Mouse (Mus musculus) liver, embryonic 14.5 days (tissue): ENCODE data around the gene Eid2. TPM values are rescaled to one million over a fixed set of nuclear protein-coding genes. Genes with fewer than 3 reads are reported as not detected.

ENCODE experiments used
- ATAC-seq: fragments of 200-750 bp; cut with Nextera tagmentation; 2 replicates; pipeline ENCODE4 v1.8.0; 2017; ENCODE audit warnings: moderate number of reproducible peaks, mild to moderate bottlenecking, moderate library complexity; ENCODE audit not compliant: insufficient read depth
- DNase-seq, 3 experiments: peaks; one replicate each; pipeline ENCODE4 v3.0.0-alpha.2; 2012 to 2013; ENCODE audit warnings: low read depth in 3 of 3, low spot score in 3 of 3
- H3K27ac ChIP-seq: fragments of 300-500 bp; sonication (generic); 2 replicates; pipeline ENCODE4 v1.5.1; 2014; ENCODE audit warnings: moderate library complexity, mild to moderate bottlenecking, control low read depth, inconsistent platforms
- H3K27me3 ChIP-seq: fragments of 300-500 bp; sonication (generic); 2 replicates; pipeline ENCODE4 v1.6.1; 2014; ENCODE audit warnings: mild to moderate bottlenecking, low read length, moderate library complexity; ENCODE audit not compliant: control insufficient read depth, insufficient read depth
- H3K36me3 ChIP-seq: fragments of 300-500 bp; sonication (generic); replicated peaks from 2 replicates; pipeline ENCODE4 v1.6.1; 2014; ENCODE audit warnings: low read depth; ENCODE audit not compliant: control insufficient read depth, insufficient read depth
- H3K4me1 ChIP-seq, 2 experiments: fragments of 200-500 bp in 1 of 2; fragments of 300-500 bp in 1 of 2; sonication (generic) in 1 of 2; replicated peaks; 2 replicates each; pipeline ENCODE4 v1.6.1; 2012 to 2014; ENCODE audit warnings: antibody characterized with exemption in 1 of 2, inconsistent platforms in 1 of 2, low read length in 1 of 2; ENCODE audit not compliant: control insufficient read depth in 2 of 2, insufficient read depth in 2 of 2
- H3K4me2 ChIP-seq: fragments of 300-500 bp; sonication (generic); 2 replicates; pipeline ENCODE4 v1.6.1; 2014; ENCODE audit warnings: low read depth, mild to moderate bottlenecking, control low read depth, moderate library complexity
- H3K4me3 ChIP-seq, 2 experiments: fragments of 200-500 bp in 1 of 2; fragments of 300-500 bp in 1 of 2; sonication (generic) in 1 of 2; 2 replicates each; pipeline ENCODE4 v1.5.1; 2012 to 2014; ENCODE audit warnings: low read depth in 2 of 2, low read length in 2 of 2, mild to moderate bottlenecking in 2 of 2, control low read depth in 1 of 2, inconsistent platforms in 1 of 2, moderate library complexity in 1 of 2; ENCODE audit not compliant: insufficient read depth in 1 of 2
- H3K9ac ChIP-seq: fragments of 300-500 bp; sonication (generic); replicated peaks from 2 replicates; pipeline ENCODE4 v1.6.1; 2014; ENCODE audit warnings: mild to moderate bottlenecking, control low read depth, moderate library complexity
- H3K9me3 ChIP-seq: fragments of 300-500 bp; sonication (generic); 2 replicates; pipeline ENCODE4 v1.6.1; 2016; ENCODE audit warnings: low read length, mixed read lengths; ENCODE audit not compliant: control insufficient read depth
- CTCF ChIP-seq: IDR thresholded peaks from 2 replicates; pipeline ENCODE4 v1.5.1; 2016; ENCODE audit warnings: antibody characterized with exemption, low read depth, control low read depth
- EP300 ChIP-seq: IDR thresholded peaks from 2 replicates; pipeline ENCODE4 v1.6.1; 2016; ENCODE audit warnings: antibody characterized with exemption, low read depth
- WGBS: fragments of 180-500 bp; shearing (Covaris S2); extraction: QIAGEN DNeasy Blood & Tissue Kit; methylation state at CpG from one replicate; pipeline ENCODE4 v1.1.7; 2014; ENCODE audit not compliant: insufficient replicate concordance; 5-methylcytosine and 5-hydroxymethylcytosine counted together
- polyA plus RNA-seq, 2 experiments: library from polyadenylated mRNA; depleted of rRNA in 1 of 2; stranded (reverse) in 1 of 2; unstranded in 1 of 2; fragments of >200 nt; fragmentation: Nextera tagmentation in 1 of 2; extraction: Ambion mirVana in 1 of 2; gene quantifications; 2 replicates each; pipeline versions ENCODE4 v1.2.1 to v1.2.3; 2012 to 2014

The Eid2 gene
- polyA plus RNA-seq, 2 experiments: 0.38 to 2.3 TPM

DNA sequence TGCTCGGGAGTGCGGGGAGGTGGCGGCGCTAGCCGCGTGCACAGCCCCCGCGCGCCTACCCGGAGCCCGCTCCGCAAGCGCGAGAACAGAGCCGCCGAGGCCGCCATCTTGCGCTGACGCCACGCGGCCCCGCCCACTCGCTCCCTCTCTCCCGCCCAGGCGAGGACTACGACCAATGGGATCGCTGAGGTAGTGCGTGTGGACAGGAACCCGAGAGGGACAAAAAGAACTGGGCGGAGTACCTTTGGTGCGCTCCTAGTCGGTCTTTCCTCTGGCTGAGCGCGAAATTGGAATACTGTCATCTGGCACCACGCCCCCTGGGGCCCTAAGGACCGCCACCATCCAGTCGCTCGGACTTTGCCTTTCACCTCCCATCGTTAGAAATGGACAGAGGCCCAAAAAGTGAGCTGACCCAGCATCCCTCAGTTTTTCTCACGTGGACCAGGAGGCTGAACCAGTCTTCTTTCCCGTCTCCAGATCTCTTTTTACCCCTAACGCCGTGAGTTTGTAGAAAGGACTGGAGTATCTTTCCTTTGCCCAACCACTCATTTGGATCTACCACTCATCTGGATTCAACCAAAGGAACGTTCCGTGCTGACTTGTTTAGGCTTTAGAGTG, 44.4 kb downstream of the Eid2 start, which contains the start of gene Timm50:
Gene Timm50 (minus strand): TSS at position 147 of the 618 bp plus-strand sequence.
- TF ChIP-seq CTCF (peak; percentile 36; the same call in 1 of the 2 replicates), EP300 (peak; percentile 50; the same call in 1 of the 2 replicates)

DNA sequence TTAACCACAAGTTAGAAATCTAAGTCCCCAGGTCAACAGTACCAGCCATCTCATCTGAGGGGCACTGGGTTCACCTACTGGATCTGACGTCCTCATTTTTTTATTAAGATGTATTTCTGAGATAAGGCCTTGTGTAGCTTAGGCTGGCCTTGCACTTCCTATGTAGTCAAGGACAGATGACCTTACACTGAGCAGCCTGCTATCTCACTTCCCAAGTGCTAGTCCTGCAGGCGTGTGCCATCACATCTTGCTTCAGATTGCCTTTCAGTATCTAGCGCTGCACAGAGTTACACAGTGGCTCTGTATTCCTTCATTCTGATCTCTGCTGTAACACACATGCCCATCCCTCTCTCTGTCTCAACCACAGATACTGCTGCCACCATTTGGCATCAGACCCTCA, 50.4 kb downstream of the Eid2 start:
- Histone ChIP-seq H3K27me3 (no peaks in the 10 kb centered on the region), H3K36me3 (peaks cover 80% of the 10 kb centered on the region), H3K4me3 (no peak overlapping the region), H3K4me1 (no peaks in the 10 kb centered on the region; a peak in 1 of 4 replicates), H3K27ac (no peak overlapping the region), H3K9me3 (no peaks in the 10 kb centered on the region), H3K4me2 (no peak overlapping the region), H3K9ac (no peak overlapping the region)
- no peak for TF ChIP-seq CTCF
- no peak for TF ChIP-seq EP300
- 66% methylated on average over 3 of the region's 3 CpGs for WGBS
- ATAC-seq (no peak), DNase-seq (no peak)

More for the DNA sequence above, 44.4 kb downstream of the Eid2 start, which contains the start of gene Timm50:
- under 1% methylated on average over 45 of the region's 45 CpGs for WGBS
- peaks cover 4 to 6% of the 10 kb centered on the region in 2 experiments; a peak in 3 of 4 replicates for H3K4me1 ChIP-seq
- H3K36me3 ChIP-seq: peaks cover 40% of the 10 kb centered on the region
- H3K9ac ChIP-seq: peak within 1 kb of the TSS; percentile 94
- DNase-seq (peak; percentile 93 to 95 (median 94)), ATAC-seq (peak; percentile 98)
- H3K27ac ChIP-seq: peak within 1 kb of the TSS; percentile 41
- peak within 1 kb of the TSS; percentile 97 for H3K4me2 ChIP-seq
- H3K9me3 ChIP-seq: no peaks in the 10 kb centered on the region
- no peaks in the 10 kb centered on the region for H3K27me3 ChIP-seq
- H3K4me3 ChIP-seq: peak within 1 kb of the TSS; percentile 95 to 99

DNA sequence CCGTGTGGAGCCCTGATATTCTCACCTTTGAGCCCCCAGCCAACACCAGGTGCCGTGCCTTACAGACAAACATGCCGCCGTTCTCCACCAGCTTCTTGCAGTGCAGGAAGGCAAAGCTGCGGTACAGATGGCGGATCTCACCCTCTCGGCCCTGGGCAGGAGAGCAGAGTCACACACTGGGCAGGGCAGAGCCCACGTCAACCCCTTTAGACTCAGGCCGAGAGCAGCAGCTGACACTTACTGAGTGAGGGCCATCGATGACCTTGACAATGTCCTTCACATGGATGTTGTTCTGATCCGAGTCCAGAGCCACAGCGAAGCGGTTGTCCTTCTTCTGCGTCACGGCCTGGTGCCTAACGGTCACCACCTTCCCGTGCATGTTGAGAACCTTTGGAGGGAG, 51.0 kb downstream of the Eid2 start:
- Histone ChIP-seq H3K27ac (no peak overlapping the region), H3K9me3 (no peaks in the 10 kb centered on the region), H3K27me3 (no peaks in the 10 kb centered on the region), H3K4me2 (no peak overlapping the region), H3K9ac (no peak overlapping the region), H3K4me3 (no peak overlapping the region), H3K36me3 (peaks cover 85% of the 10 kb centered on the region), H3K4me1 (no peaks in the 10 kb centered on the region)
- ATAC-seq: no peak
- no peak for DNase-seq
- 86% methylated on average over 17 of the region's 17 CpGs for WGBS
- TF ChIP-seq CTCF: no peak
- TF ChIP-seq EP300: no peak

Other genes starting within 250 kb of the Eid2 start
- 69.5 and 94.9 TPM in 2 replicates for gene Psmc4, start 217.8 kb upstream of the Eid2 start, polyA plus RNA-seq (2012; rRNA removed)
- gene Psmc4, start 217.8 kb upstream of the Eid2 start, polyA plus RNA-seq (2014; fragmentation: Nextera tagmentation; extraction: Ambion mirVana): 126 and 137 TPM in 2 replicates
- gene Fcgbp, start 196.6 kb upstream of the Eid2 start, polyA plus RNA-seq (2012; rRNA removed): not detected in 2 replicates
- gene Fcgbp, start 196.6 kb upstream of the Eid2 start, polyA plus RNA-seq (2014; fragmentation: Nextera tagmentation; extraction: Ambion mirVana): not detected in 2 replicates
- not detected in 2 replicates for gene 9530053A07Rik, start 138.4 kb upstream of the Eid2 start, polyA plus RNA-seq (2012; rRNA removed)
- not detected in 2 replicates for gene 9530053A07Rik, start 138.4 kb upstream of the Eid2 start, polyA plus RNA-seq (2014; fragmentation: Nextera tagmentation; extraction: Ambion mirVana)
- 135 and 219 TPM in 2 replicates for gene Fbl, start 98.2 kb upstream of the Eid2 start, polyA plus RNA-seq (2012; rRNA removed)
- gene Fbl, start 98.2 kb upstream of the Eid2 start, polyA plus RNA-seq (2014; fragmentation: Nextera tagmentation; extraction: Ambion mirVana): 24.4 and 29.7 TPM in 2 replicates
- 2.7 and 3.6 TPM in 2 replicates for gene Dyrk1b, start 88.4 kb upstream of the Eid2 start, polyA plus RNA-seq (2012; rRNA removed)
- 1.9 and 2.5 TPM in 2 replicates for gene Dyrk1b, start 88.4 kb upstream of the Eid2 start, polyA plus RNA-seq (2014; fragmentation: Nextera tagmentation; extraction: Ambion mirVana)
- gene Eid2b, start 9.9 kb downstream of the Eid2 start, polyA plus RNA-seq (2012; rRNA removed): 1.5 and 1.7 TPM in 2 replicates
- 1.4 and 2.1 TPM in 2 replicates for gene Eid2b, start 9.9 kb downstream of the Eid2 start, polyA plus RNA-seq (2014; fragmentation: Nextera tagmentation; extraction: Ambion mirVana)
- not detected in 2 replicates for gene Selenov, start 23.3 kb downstream of the Eid2 start, polyA plus RNA-seq (2012; rRNA removed)
- gene Selenov, start 23.3 kb downstream of the Eid2 start, polyA plus RNA-seq (2014; fragmentation: Nextera tagmentation; extraction: Ambion mirVana): not detected in 2 replicates
- gene Dll3, start 34.4 kb downstream of the Eid2 start, polyA plus RNA-seq (2012; rRNA removed): 0.03 and 0.04 TPM in 2 replicates
- not detected in 2 replicates for gene Dll3, start 34.4 kb downstream of the Eid2 start, polyA plus RNA-seq (2014; fragmentation: Nextera tagmentation; extraction: Ambion mirVana)
- gene Timm50, start 44.2 kb downstream of the Eid2 start, polyA plus RNA-seq (2012; rRNA removed): 45.4 and 52.3 TPM in 2 replicates
- gene Timm50, start 44.2 kb downstream of the Eid2 start, polyA plus RNA-seq (2014; fragmentation: Nextera tagmentation; extraction: Ambion mirVana): 91.1 and 95.2 TPM in 2 replicates
- gene Supt5, start 70.9 kb downstream of the Eid2 start, polyA plus RNA-seq (2012; rRNA removed): 29.4 and 29.6 TPM in 2 replicates
- gene Supt5, start 70.9 kb downstream of the Eid2 start, polyA plus RNA-seq (2014; fragmentation: Nextera tagmentation; extraction: Ambion mirVana): 21.7 and 26.2 TPM in 2 replicates
- 512 and 1,209 TPM in 2 replicates for gene Rps16, start 82.8 kb downstream of the Eid2 start, polyA plus RNA-seq (2012; rRNA removed)
- gene Rps16, start 82.8 kb downstream of the Eid2 start, polyA plus RNA-seq (2014; fragmentation: Nextera tagmentation; extraction: Ambion mirVana): 874 and 900 TPM in 2 replicates
- gene Plekhg2, start 104.7 kb downstream of the Eid2 start, polyA plus RNA-seq (2012; rRNA removed): 3.2 and 3.3 TPM in 2 replicates
- 2.7 and 3.4 TPM in 2 replicates for gene Plekhg2, start 104.7 kb downstream of the Eid2 start, polyA plus RNA-seq (2014; fragmentation: Nextera tagmentation; extraction: Ambion mirVana)
- gene Zfp36, start 112.4 kb downstream of the Eid2 start, polyA plus RNA-seq (2012; rRNA removed): 3.9 and 5.1 TPM in 2 replicates
- 4.6 and 5.0 TPM in 2 replicates for gene Zfp36, start 112.4 kb downstream of the Eid2 start, polyA plus RNA-seq (2014; fragmentation: Nextera tagmentation; extraction: Ambion mirVana)
- 21.0 and 22.2 TPM in 2 replicates for gene Med29, start 124.8 kb downstream of the Eid2 start, polyA plus RNA-seq (2012; rRNA removed)
- gene Med29, start 124.8 kb downstream of the Eid2 start, polyA plus RNA-seq (2014; fragmentation: Nextera tagmentation; extraction: Ambion mirVana): 25.7 and 27.2 TPM in 2 replicates
- gene Paf1, start 125.1 kb downstream of the Eid2 start, polyA plus RNA-seq (2012; rRNA removed): 25.2 and 40.4 TPM in 2 replicates
- gene Paf1, start 125.1 kb downstream of the Eid2 start, polyA plus RNA-seq (2014; fragmentation: Nextera tagmentation; extraction: Ambion mirVana): 15.0 and 18.3 TPM in 2 replicates
- gene Gmfg, start 169.6 kb downstream of the Eid2 start, polyA plus RNA-seq (2012; rRNA removed): 13.1 and 22.2 TPM in 2 replicates
- 31.4 and 39.3 TPM in 2 replicates for gene Gmfg, start 169.6 kb downstream of the Eid2 start, polyA plus RNA-seq (2014; fragmentation: Nextera tagmentation; extraction: Ambion mirVana)
- gene Lrfn1, start 184.1 kb downstream of the Eid2 start, polyA plus RNA-seq (2012; rRNA removed): 0.41 and 0.58 TPM in 2 replicates
- 0.15 TPM in 1 of 2 replicates, not detected in the other for gene Lrfn1, start 184.1 kb downstream of the Eid2 start, polyA plus RNA-seq (2014; fragmentation: Nextera tagmentation; extraction: Ambion mirVana)
- not detected in 2 replicates for gene Ifnl2, start 242.6 kb downstream of the Eid2 start, polyA plus RNA-seq (2012; rRNA removed)
- gene Ifnl2, start 242.6 kb downstream of the Eid2 start, polyA plus RNA-seq (2014; fragmentation: Nextera tagmentation; extraction: Ambion mirVana): not detected in 2 replicates